Mouse (Mus musculus) stomach, embryonic 14.5 days (tissue): Measurements from ENCODE around the gene Olfr685. TPM values are rescaled to one million over a fixed set of nuclear protein-coding genes. Genes with fewer than 3 reads are reported as not detected.

ENCODE experiments used
- ATAC-seq: fragments of 200-750 bp; cut with Nextera tagmentation; 2 replicates; pipeline ENCODE4 v1.8.0; 2017; ENCODE audit warnings: low read depth, moderate TSS enrichment; ENCODE audit not compliant: insufficient number of reproducible peaks, insufficient read depth, low FRiP score
- H3K27ac ChIP-seq: fragments of 300-500 bp; sonication (generic); 2 replicates; pipeline ENCODE4 v1.5.1; 2014; ENCODE audit warnings: mild to moderate bottlenecking, low read length, moderate library complexity, mixed read lengths
- H3K27me3 ChIP-seq: fragments of 300-500 bp; sonication (generic); 2 replicates; pipeline ENCODE4 v1.6.1; 2014; ENCODE audit warnings: low read length, control low read depth, mixed read lengths; ENCODE audit not compliant: control insufficient read depth, insufficient read depth
- H3K36me3 ChIP-seq: fragments of 300-500 bp; sonication (generic); 2 replicates; pipeline ENCODE4 v1.6.1; 2014; ENCODE audit warnings: mild to moderate bottlenecking, control low read depth, low read length, moderate library complexity, mixed read lengths; ENCODE audit not compliant: control insufficient read depth, insufficient read depth
- H3K4me1 ChIP-seq: fragments of 300-500 bp; sonication (generic); 2 replicates; pipeline ENCODE4 v1.6.1; 2014; ENCODE audit warnings: low read length, control low read depth, mixed read lengths; ENCODE audit not compliant: control insufficient read depth, insufficient read depth
- H3K4me2 ChIP-seq: fragments of 300-500 bp; sonication (generic); replicated peaks from 2 replicates; pipeline ENCODE4 v1.6.1; 2014; ENCODE audit warnings: low read depth, low read length, control low read depth
- H3K4me3 ChIP-seq: fragments of 300-500 bp; sonication (generic); 2 replicates; pipeline ENCODE4 v1.5.1; 2014; ENCODE audit warnings: low read depth, low read length, control low read depth
- H3K9ac ChIP-seq: fragments of 300-500 bp; sonication (generic); replicated peaks from 2 replicates; pipeline ENCODE4 v1.6.1; 2014; ENCODE audit warnings: low read depth, mild to moderate bottlenecking, control low read depth, low read length, moderate library complexity, mixed read lengths
- H3K9me3 ChIP-seq: fragments of 300-500 bp; sonication (generic); 2 replicates; pipeline ENCODE4 v1.6.1; 2016; ENCODE audit warnings: low read depth, low read length, control low read depth; ENCODE audit not compliant: control insufficient read depth
- WGBS: fragments of 180-500 bp; shearing (Covaris S2); extraction: QIAGEN DNeasy Blood & Tissue Kit; methylation state at CpG from one replicate; pipeline ENCODE4 v1.1.7; 2014; 5-methylcytosine and 5-hydroxymethylcytosine counted together
- polyA plus RNA-seq: library from polyadenylated mRNA; unstranded; fragments of >200 nt; fragmentation: Nextera tagmentation; extraction: Ambion mirVana; gene quantifications from 2 replicates; pipeline ENCODE4 v1.2.1, GENCODE M21; 2014

Gene Olfr685
- polyA plus RNA-seq, 1 experiment from 2014 or later, result not detected

DNA sequence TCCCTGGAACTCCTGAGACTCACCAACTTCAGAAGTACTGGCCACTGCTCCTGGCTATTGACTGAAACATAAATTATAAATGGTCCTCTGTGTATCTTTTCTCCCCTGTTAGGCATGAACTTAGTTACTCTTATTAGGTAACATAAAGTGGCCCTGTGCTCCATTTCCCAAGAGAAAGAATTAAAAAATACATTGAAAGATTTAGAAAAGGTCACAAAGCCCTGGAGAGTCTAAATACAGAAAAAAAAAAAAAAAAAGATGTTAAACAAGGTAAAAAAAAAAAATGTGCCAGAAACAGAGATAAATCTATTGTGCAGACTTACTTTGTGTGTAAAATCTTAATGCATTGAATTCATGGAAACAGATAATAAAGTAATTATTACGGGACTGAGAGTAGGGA lies 22.3 kb downstream of the Olfr685 start, which contains the start of gene Olfr684:
TSS of gene Olfr684 (minus strand) at position 101 of the 400 bp plus-strand sequence.
- no peak within 1 kb of the TSS for H3K4me3 ChIP-seq
- H3K4me1 ChIP-seq, result no peaks in the 10 kb centered on the region
- no peak within 1 kb of the TSS for H3K9ac ChIP-seq
- no peaks in the 10 kb centered on the region for H3K36me3 ChIP-seq
- H3K27ac ChIP-seq, result no peak within 1 kb of the TSS
- no peaks in the 10 kb centered on the region for H3K9me3 ChIP-seq
- no peaks in the 10 kb centered on the region for H3K27me3 ChIP-seq
- H3K4me2 ChIP-seq, result no peak within 1 kb of the TSS
- whole genome bisulfite sequencing, result 56% methylated on average over 1 of the region's 1 CpGs
- ATAC-seq, result no peak

DNA sequence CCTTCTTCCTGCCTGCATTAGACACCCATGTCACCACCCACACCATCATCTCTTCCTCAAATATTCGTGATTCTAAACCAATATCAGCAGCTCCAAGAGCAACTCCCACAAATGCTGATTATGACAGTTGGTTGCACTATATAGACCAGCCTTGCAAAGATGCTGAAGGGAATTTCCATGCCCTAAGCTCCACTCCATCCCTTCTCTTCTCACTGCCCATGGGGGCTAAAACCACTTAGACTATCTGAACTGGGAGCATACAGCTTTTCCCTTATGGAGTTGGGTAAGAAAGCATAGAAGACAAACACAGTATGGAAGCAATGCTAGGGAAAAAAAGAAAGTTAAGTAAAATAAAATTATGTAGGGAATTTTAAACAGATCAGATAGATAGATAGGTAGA lies 38.9 kb downstream of the Olfr685 start, which contains the start of gene Olfr683:
TSS of gene Olfr683 (minus strand) at position 101 of the 400 bp plus-strand sequence.
- no peaks in the 10 kb centered on the region for H3K27me3 ChIP-seq
- no peak within 1 kb of the TSS for H3K4me3 ChIP-seq
- H3K9me3 ChIP-seq, result no peaks in the 10 kb centered on the region
- no peak within 1 kb of the TSS for H3K9ac ChIP-seq
- no peak for ATAC-seq
- no peaks in the 10 kb centered on the region for H3K36me3 ChIP-seq
- H3K27ac ChIP-seq, result no peak within 1 kb of the TSS
- 60% methylated on average over 1 of the region's 1 CpGs for WGBS
- H3K4me1 ChIP-seq, result no peaks in the 10 kb centered on the region
- no peak within 1 kb of the TSS for H3K4me2 ChIP-seq

- Histone ChIP-seq H3K27me3 (no peaks in the 10 kb centered on the region), H3K36me3 (no peaks in the 10 kb centered on the region), H3K9ac (no peak overlapping the region), H3K4me1 (no peaks in the 10 kb centered on the region), H3K27ac (no peak overlapping the region), H3K4me2 (no peak overlapping the region), H3K4me3 (no peak overlapping the region), H3K9me3 (no peaks in the 10 kb centered on the region)
- no peak for ATAC-seq
- 61% methylated on average over 2 of the region's 2 CpGs for WGBS
Observed at GRCm38 (mm10) chr7:105141275-105141674, 44.5 kb downstream of the Olfr685 start.

Other genes starting within 250 kb of the Olfr685 start
- gene Olfr670, start 223.4 kb downstream of the Olfr685 start, polyA plus RNA-seq, result not detected in 2 replicates
- not detected in 2 replicates for gene Olfr671, start 206.9 kb downstream of the Olfr685 start, polyA plus RNA-seq
- gene Olfr672, start 184.0 kb downstream of the Olfr685 start, polyA plus RNA-seq, result not detected in 2 replicates
- not detected in 2 replicates for gene Olfr675, start 157.6 kb downstream of the Olfr685 start, polyA plus RNA-seq
- gene Olfr676, start 153.3 kb downstream of the Olfr685 start, polyA plus RNA-seq, result not detected in 2 replicates
- gene Olfr677, start 134.6 kb downstream of the Olfr685 start, polyA plus RNA-seq, result not detected in 2 replicates
- not detected in 2 replicates for gene Olfr678, start 121.5 kb downstream of the Olfr685 start, polyA plus RNA-seq
- not detected in 2 replicates for gene Olfr679, start 104.8 kb downstream of the Olfr685 start, polyA plus RNA-seq
- gene Olfr680-ps1, start 93.2 kb downstream of the Olfr685 start, polyA plus RNA-seq, result not detected in 2 replicates
- gene Olfr681, start 69.2 kb downstream of the Olfr685 start, polyA plus RNA-seq, result not detected in 2 replicates
- gene Olfr683, start 39.0 kb downstream of the Olfr685 start, polyA plus RNA-seq, result not detected in 2 replicates
- gene Olfr684, start 22.4 kb downstream of the Olfr685 start, polyA plus RNA-seq, result not detected in 2 replicates
- not detected in 2 replicates for gene Olfr686, start 21.5 kb upstream of the Olfr685 start, polyA plus RNA-seq
- not detected in 2 replicates for gene Olfr688, start 102.1 kb upstream of the Olfr685 start, polyA plus RNA-seq
- not detected in 2 replicates for gene Olfr689, start 125.2 kb upstream of the Olfr685 start, polyA plus RNA-seq
- not detected in 2 replicates for gene Olfr690, start 148.1 kb upstream of the Olfr685 start, polyA plus RNA-seq
- gene Olfr691, start 156.3 kb upstream of the Olfr685 start, polyA plus RNA-seq, result not detected in 2 replicates
- gene Olfr692, start 182.2 kb upstream of the Olfr685 start, polyA plus RNA-seq, result not detected in 2 replicates
- not detected in 2 replicates for gene Gm5901, start 189.0 kb upstream of the Olfr685 start, polyA plus RNA-seq
- 40.3 and 41.1 TPM in 2 replicates for gene Fam160a2, start 214.0 kb upstream of the Olfr685 start, polyA plus RNA-seq
- not detected in 2 replicates for gene Cnga4, start 218.6 kb upstream of the Olfr685 start, polyA plus RNA-seq
- gene Cckbr, start 239.7 kb upstream of the Olfr685 start, polyA plus RNA-seq, result 0.85 and 0.87 TPM in 2 replicates